Mouse (Mus musculus) midbrain, postnatal 0 days (tissue): Measurements from ENCODE around the gene Plxna4. TPM values are rescaled to one million over a fixed set of nuclear protein-coding genes. Genes with fewer than 3 reads are reported as not detected.

ENCODE experiments used
- ATAC-seq: fragments of 200-750 bp; cut with Nextera tagmentation; 2 replicates; pipeline ENCODE4 v1.8.0; 2017; ENCODE audit warnings: moderate number of reproducible peaks, mild to moderate bottlenecking, moderate TSS enrichment, moderate library complexity; ENCODE audit not compliant: low FRiP score
- DNase-seq: peaks from one replicate; pipeline ENCODE4 v3.0.0-alpha.2; 2015; ENCODE audit warnings: low spot score
- H3K27ac ChIP-seq: fragments of 300-500 bp; sonication (generic); 2 replicates; pipeline ENCODE4 v1.5.1; 2014; ENCODE audit warnings: low read depth, mild to moderate bottlenecking, low read length, mixed read lengths
- H3K27me3 ChIP-seq: fragments of 300-500 bp; sonication (generic); 2 replicates; pipeline ENCODE4 v1.6.1; 2014; ENCODE audit warnings: low read length, control low read depth, mixed read lengths; ENCODE audit not compliant: insufficient read depth
- H3K36me3 ChIP-seq: fragments of 300-500 bp; sonication (generic); 2 replicates; pipeline ENCODE4 v1.6.1; 2014; ENCODE audit warnings: low read length, control low read depth, mixed read lengths; ENCODE audit not compliant: insufficient read depth
- H3K4me1 ChIP-seq: fragments of 300-500 bp; sonication (generic); 2 replicates; pipeline ENCODE4 v1.6.1; 2014; ENCODE audit warnings: mild to moderate bottlenecking, control low read depth, antibody characterized with exemption, low read length, mixed read lengths; ENCODE audit not compliant: insufficient read depth
- H3K4me2 ChIP-seq: fragments of 300-500 bp; sonication (generic); 2 replicates; pipeline ENCODE4 v1.6.1; 2014; ENCODE audit warnings: low read depth, mild to moderate bottlenecking, low read length, mixed read lengths; ENCODE audit not compliant: poor library complexity, severe bottlenecking
- H3K4me3 ChIP-seq: fragments of 300-500 bp; sonication (generic); 2 replicates; pipeline ENCODE4 v1.5.1; 2014; ENCODE audit warnings: low read depth, mild to moderate bottlenecking, low read length, moderate library complexity
- H3K9ac ChIP-seq: fragments of 300-500 bp; sonication (generic); replicated peaks from 2 replicates; pipeline ENCODE4 v1.6.1; 2014; ENCODE audit warnings: mild to moderate bottlenecking, low read length, moderate library complexity, mixed read lengths; ENCODE audit not compliant: poor library complexity, severe bottlenecking
- H3K9me3 ChIP-seq: fragments of 300-500 bp; sonication (generic); 2 replicates; pipeline ENCODE4 v1.6.1; 2016; ENCODE audit warnings: low read length, control low read depth
- CTCF ChIP-seq: IDR thresholded peaks from 2 replicates; pipeline ENCODE4 v1.5.1; 2016; ENCODE audit warnings: antibody characterized with exemption, mild to moderate bottlenecking
- WGBS: fragments of 180-500 bp; shearing (Covaris S2); extraction: QIAGEN DNeasy Blood & Tissue Kit; methylation state at CpG from one replicate; pipeline ENCODE4 v1.1.7; 2014; 5-methylcytosine and 5-hydroxymethylcytosine counted together
- polyA plus RNA-seq: library from polyadenylated mRNA; unstranded; fragments of >200 nt; fragmentation: Nextera tagmentation; extraction: Ambion mirVana; gene quantifications from 2 replicates; pipeline ENCODE4 v1.2.1, GENCODE M21; 2015
- total RNA-seq: library from RNA; depleted of rRNA; stranded (reverse); fragments of >200 nt; gene quantifications from 2 replicates; pipeline ENCODE4 v1.2.3, GENCODE M21; 2014

Plxna4 gene
- total and polyA plus RNA-seq, 2 experiments from 2014 or later = 9.6 to 39.7 TPM

GRCm38 (mm10) chr6:32364933-32365332, 223.1 kb downstream of the Plxna4 start:
- TF ChIP-seq CTCF = no peak
- DNase-seq = no peak
- no peak overlapping the region for H3K27ac ChIP-seq
- H3K4me3 ChIP-seq = no peak overlapping the region
- no peak overlapping the region for H3K4me2 ChIP-seq
- no peaks in the 10 kb centered on the region for H3K36me3 ChIP-seq
- H3K4me1 ChIP-seq = peaks cover 5% of the 10 kb centered on the region; the same call in 1 of the 2 replicates
- WGBS = 92% methylated on average over 5 of the region's 5 CpGs
- H3K27me3 ChIP-seq = no peaks in the 10 kb centered on the region
- no peak overlapping the region for H3K9ac ChIP-seq
- H3K9me3 ChIP-seq = no peaks in the 10 kb centered on the region
- ATAC-seq = no peak

DNA sequence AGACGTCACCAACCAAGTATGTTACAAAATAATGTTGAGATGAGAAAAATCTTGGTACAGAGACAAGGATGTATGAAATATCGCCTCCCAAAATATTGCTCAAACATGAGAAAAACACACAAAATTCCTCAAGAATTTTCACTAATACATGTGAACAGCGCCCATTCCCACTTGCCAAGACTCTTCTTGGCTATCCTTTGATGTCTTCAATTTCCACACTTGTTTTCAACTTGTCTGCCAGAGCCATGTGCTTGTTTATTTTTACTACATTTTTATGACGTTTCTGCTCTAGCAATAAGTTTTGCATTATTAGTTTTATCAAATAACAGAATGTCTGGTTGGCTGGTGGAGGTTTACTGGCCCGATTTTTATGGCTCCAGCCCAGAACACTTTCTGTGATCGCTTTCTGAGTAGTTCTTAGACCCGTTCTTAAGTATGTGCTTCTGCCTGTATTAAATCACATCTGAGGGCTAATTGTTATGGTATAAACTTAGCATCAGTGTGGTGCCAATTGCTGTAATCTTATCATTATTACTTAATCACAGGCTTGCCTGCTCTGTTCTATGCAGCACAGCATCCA, 224.4 kb downstream of the Plxna4 start:
- WGBS = 90% methylated on average over 7 of the region's 7 CpGs
- H3K9ac ChIP-seq = no peak overlapping the region
- peaks cover 5% of the 10 kb centered on the region; the same call in 1 of the 2 replicates for H3K4me1 ChIP-seq
- no peaks in the 10 kb centered on the region for H3K36me3 ChIP-seq
- ATAC-seq (no peak), DNase-seq (no peak)
- no peak for TF ChIP-seq CTCF
- H3K4me2 ChIP-seq = no peak overlapping the region
- no peak overlapping the region for H3K27ac ChIP-seq
- no peaks in the 10 kb centered on the region for H3K9me3 ChIP-seq
- no peak overlapping the region for H3K4me3 ChIP-seq
- H3K27me3 ChIP-seq = no peaks in the 10 kb centered on the region

GRCm38 (mm10) chr6:32362421-32362820, 225.6 kb downstream of the Plxna4 start:
- ATAC-seq (no peak), DNase-seq (no peak)
- no peaks in the 10 kb centered on the region for H3K27me3 ChIP-seq
- no peak overlapping the region for H3K4me3 ChIP-seq
- no peak overlapping the region for H3K4me2 ChIP-seq
- H3K9me3 ChIP-seq = no peaks in the 10 kb centered on the region
- H3K27ac ChIP-seq = no peak overlapping the region
- no peaks in the 10 kb centered on the region for H3K36me3 ChIP-seq
- H3K9ac ChIP-seq = no peak overlapping the region
- H3K4me1 ChIP-seq = peaks cover 5% of the 10 kb centered on the region; the same call in 1 of the 2 replicates
- TF ChIP-seq CTCF = no peak
- WGBS = 75% methylated on average over 4 of the region's 4 CpGs

- Histone ChIP-seq H3K27ac (no peak overlapping the region), H3K36me3 (no peaks in the 10 kb centered on the region), H3K9ac (no peak overlapping the region), H3K27me3 (no peaks in the 10 kb centered on the region), H3K4me3 (no peak overlapping the region), H3K9me3 (no peaks in the 10 kb centered on the region), H3K4me1 (peaks cover 5% of the 10 kb centered on the region; the same call in 1 of the 2 replicates), H3K4me2 (no peak overlapping the region)
- no peak for TF ChIP-seq CTCF
- WGBS = 87% methylated on average over 3 of the region's 3 CpGs
- DNase-seq = no peak
- no peak for ATAC-seq
Observed at GRCm38 (mm10) chr6:32359675-32360074, 228.3 kb downstream of the Plxna4 start.

- no peaks in the 10 kb centered on the region for H3K27me3 ChIP-seq
- peaks cover 4% of the 10 kb centered on the region; the same call in 1 of the 2 replicates for H3K4me1 ChIP-seq
- DNase-seq (no peak), ATAC-seq (no peak)
- no peaks in the 10 kb centered on the region for H3K9me3 ChIP-seq
- H3K4me3 ChIP-seq = no peak overlapping the region
- no peak overlapping the region for H3K4me2 ChIP-seq
- no peak for TF ChIP-seq CTCF
- 50% methylated on average over 5 of the region's 5 CpGs for WGBS
- no peak overlapping the region for H3K9ac ChIP-seq
- no peaks in the 10 kb centered on the region for H3K36me3 ChIP-seq
- no peak overlapping the region for H3K27ac ChIP-seq
Observed at GRCm38 (mm10) chr6:32357497-32357896, 230.5 kb downstream of the Plxna4 start.

GRCm38 (mm10) chr6:32355559-32355958, 232.4 kb downstream of the Plxna4 start:
- Histone ChIP-seq H3K4me1 (no peaks in the 10 kb centered on the region), H3K36me3 (no peaks in the 10 kb centered on the region), H3K9me3 (no peaks in the 10 kb centered on the region), H3K27me3 (no peaks in the 10 kb centered on the region), H3K27ac (no peak overlapping the region), H3K9ac (no peak overlapping the region), H3K4me3 (no peak overlapping the region), H3K4me2 (no peak overlapping the region)
- DNase-seq = peak; percentile 70
- 57% methylated on average over 4 of the region's 4 CpGs for WGBS
- no peak for ATAC-seq
- no peak for TF ChIP-seq CTCF
